Mouse (Mus musculus) E14TG2a.4 (cell line): ENCODE results near the gene Nkx6-2.

Experiments used
- CTCF ChIP-seq: conservative IDR thresholded peaks from 2 replicates; pipeline ENCODE4 v1.5.1; 2014; ENCODE audit warnings: low read length
- NANOG ChIP-seq: IDR thresholded peaks from 2 replicates; pipeline ENCODE4 v1.6.1; 2014; ENCODE audit warnings: borderline replicate concordance, low read length, mixed read lengths
- POU5F1 ChIP-seq: IDR thresholded peaks from 2 replicates; pipeline ENCODE4 v1.6.1; 2014; ENCODE audit warnings: low read length, borderline replicate concordance

DNA sequence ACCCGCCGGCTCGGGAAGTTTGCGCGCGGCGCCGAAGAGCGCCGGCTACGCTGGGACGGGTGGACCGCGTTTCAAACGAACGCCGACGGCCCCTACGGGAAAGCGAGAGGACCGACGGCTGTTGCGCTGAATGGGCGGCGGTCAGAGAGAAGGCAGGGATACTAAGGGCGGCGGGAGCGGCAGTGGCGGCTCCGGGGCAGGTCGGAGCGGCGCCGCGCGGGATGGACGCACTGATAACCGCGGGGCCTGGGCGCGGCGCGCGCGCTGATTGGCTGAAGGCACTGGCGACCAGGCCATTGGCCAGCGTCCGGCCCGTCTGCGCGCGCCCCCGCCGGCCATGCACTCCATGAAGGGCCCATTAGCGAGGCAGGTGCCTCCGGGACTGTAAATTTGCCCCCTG, at the start of gene Nkx6-2:
- TF ChIP-seq CTCF (no peak), POU5F1 (no peak), NANOG (no peak)
